Mouse (Mus musculus): ENCODE results near the gene Mfsd5.

Mfsd5 gene

DNA sequence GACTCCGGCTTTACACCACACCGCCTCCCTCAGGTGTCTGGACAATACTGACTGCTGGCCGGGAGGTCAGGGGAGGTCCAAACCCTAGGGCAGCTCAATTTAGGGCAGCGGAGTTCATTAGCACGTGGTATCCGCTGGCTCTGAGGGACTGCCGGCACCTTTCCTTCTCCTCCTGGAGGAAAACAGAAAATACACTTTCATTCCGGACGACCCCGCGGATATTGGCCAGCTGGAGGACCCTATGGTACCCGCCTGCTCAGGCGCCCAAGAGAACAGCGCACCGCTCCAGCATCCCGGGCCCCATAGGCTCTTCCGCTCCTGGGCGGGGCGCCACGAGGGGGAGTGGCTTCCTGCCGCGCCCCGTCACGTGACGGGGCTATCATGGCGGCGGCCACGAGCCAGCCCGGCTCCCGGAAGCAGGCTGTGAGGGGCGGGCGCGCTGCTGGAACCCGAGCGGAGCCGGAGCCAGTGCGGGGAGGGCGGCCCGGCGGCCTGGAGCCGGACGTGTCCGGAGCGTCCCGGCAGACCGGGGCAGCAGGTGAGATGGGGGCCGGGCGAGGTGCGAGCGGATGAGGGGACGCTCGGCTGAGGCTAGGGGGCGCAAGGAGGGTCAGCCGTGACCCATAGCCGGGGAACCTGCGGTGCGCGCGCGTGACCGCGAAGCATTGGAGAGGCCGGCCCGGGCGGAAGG lies at the start of gene Mfsd5:
Mfsd5 (plus strand) TSS at position 363 of the 691 bp plus-strand sequence.
- peak; percentile 94 for DNase-seq

DNA sequence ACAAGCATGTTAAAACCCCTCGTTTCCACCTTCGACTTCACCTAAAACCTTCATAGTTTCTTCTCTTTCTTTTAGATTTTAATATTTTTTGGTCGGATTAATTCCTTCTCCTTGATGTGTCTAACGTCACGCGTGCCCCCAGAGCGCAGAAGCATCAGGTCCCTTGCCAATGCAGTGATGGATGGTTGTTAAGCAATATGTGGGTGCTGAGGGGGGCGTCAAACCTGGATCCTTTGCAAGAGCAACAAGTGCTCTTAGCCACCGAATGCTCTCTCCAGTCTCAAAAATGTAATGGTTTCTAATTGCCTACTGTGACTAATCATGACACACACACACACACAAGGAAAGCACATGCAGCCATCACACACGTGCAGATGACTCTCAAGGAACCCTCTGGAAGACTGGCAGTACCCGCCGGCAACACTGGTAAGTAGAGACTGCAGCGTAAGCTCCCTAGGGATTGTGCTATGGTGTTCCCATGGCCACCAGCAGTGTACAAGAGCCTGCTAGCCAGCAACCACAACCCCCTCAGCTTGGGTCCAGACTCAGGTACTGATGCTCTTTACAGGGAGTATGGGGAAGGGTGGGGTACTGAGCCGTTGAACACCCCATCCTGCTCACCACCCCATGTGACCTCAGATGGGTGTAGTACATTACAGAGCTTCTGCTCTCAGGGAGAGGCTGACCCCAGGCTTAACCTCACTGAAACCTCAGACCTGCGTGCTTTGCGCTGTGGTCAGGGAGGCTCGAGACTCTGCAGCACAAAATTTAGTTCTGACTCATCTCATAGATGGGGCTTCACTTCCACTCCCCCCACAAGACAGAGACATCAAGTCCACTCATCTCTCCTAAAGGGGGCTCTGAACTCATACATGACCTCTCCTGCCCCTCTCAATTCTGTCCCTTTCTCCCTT lies 48.6 kb upstream of the Mfsd5 start:
- DNase-seq: no peak

DNA sequence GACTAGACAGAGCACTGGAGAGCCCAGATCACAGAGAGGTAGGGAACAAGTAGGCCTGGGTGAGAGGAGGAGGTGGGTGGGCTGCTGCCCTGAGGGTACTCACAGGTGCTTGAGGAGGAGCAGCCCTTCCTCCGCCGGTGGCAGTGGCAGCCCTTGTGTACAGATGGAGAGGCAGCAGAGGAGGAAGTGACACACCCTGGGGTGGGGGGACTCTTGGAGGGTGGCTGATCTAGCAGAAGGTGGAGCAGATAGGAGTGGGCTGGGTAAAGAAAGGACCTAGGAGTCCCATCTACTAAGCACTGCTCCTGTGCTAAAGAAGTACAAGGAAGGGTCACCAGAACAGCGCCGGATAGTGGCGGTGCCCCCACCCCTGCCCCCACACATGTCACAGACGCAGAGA lies 47.5 kb upstream of the Mfsd5 start, which contains the start of gene Itgb7:
Itgb7 (minus strand) TSS at position 197 of the 400 bp plus-strand sequence.
- no peak for DNase-seq

DNA sequence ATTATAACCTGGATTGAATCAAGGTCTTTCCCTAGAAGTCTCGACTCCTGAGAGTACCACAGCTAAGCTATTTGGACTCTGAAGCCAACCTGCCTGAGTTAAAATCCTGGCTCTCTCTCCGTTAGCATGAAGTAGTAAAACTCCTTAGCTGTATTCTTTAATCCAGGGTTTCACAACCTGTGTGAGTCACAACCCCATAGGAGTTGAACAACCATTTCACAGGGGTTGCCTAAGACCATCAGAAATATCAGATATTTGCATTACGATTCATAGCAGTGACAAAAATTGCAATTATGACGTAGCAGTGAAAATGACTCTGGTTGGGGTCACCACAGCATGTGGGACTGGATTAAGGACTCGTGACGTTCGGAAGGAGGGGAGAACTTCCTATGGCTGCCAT lies 46.5 kb upstream of the Mfsd5 start:
- no peak for DNase-seq

DNA sequence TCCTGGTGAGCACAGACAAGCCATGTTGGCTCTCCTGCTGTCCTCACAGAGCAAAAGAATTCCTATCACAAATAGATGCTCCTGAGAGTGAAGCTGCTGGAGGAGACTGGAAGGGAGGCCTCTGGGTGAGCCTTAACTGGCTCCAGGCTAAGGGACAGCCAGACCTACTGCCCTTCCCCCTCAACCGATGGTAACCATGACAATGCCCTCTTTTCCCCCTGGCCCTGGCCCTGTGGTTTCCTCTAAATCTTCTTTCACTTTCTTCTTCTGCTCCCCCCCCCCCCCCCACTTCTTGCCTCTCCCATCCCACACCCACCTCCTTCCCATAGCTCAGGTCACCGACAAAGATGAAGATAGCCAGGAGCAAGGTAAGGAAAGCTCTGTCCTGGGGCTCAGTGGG lies 45.4 kb upstream of the Mfsd5 start:
- DNase-seq: peak; percentile 53

DNA sequence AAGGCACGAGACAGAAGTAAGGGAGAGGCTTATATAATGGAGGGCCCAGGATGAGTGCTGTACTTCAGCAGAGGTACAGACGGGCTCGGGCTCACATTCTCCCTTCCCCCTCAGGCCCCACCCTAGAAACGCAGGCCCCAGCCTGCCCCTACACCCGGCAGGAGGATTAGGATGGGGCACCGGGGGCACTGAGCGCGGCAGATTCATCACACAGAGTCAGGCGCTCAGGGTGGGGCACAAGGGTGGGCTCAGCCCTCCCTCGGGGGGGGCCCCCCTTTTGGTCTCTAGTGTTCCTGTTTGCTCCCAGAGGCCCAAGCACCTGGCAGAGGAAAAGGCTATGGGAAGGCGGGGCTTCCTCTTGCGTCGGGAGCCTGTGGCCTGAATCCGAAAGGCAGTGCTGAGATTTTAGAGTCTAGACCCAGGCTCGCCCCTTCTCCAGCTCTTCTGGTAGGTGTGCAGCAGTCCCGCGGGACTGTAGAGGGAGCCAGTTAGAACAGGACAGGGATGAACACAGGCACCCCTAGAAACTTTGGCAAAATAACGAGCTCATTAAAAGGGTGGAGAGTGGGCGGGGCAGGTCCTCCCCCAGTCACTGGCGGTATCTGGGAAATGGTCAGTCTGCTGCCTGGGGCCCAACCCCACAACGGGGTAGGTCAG lies 43.8 kb upstream of the Mfsd5 start:
- peak; percentile 72 for DNase-seq

DNA sequence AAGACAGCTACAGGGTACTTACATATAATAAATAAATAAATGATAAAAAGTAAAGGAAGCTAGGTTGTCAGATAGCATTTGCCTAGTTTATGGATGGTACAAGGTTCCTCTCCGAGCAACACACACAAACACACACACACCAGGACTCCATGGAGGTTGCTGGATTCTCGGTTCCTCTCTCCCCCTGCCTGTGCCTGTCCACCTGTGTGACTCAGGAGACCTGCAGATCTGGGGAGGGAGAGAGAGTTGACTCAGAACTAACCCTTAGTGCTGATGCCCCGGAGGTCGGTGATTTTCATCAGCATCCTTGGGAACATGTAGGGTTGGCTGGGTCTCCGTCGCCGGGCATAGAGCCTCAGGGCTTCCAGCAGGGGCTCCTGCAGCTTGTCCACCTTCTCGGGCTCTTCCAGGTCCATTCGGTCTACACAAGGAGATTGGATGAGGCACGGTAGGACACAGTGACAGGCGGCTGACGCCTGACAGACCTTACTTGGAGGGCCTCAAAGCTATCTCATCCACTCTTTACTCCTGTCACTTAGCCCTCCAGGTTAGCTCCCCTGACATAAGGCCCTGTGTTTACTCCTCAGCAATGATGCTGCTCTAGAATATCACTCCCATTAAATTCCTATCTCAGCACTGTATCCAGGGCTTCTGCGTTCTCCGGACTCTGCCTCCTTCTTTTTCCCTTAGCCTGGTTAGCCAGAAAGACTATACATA lies 40.6 kb upstream of the Mfsd5 start:
- DNase-seq: no peak

DNA sequence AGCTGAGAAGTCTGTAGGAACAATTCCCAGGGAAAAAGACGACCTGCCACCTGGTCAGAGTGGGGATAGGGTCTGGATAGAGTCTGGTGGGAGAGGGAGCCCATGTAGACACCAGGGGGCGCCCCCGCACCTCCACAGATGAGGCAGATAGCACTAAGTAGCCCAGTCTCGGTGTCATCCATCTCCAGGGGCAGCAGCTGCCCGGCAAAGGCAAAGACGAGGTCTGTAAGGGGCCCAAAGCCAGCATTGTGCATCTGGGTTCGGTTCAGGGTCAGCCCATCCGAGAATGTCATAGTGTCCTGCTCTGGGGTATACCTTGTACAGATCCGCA lies 40.0 kb upstream of the Mfsd5 start:
- DNase-seq: peak; percentile 89

DNA sequence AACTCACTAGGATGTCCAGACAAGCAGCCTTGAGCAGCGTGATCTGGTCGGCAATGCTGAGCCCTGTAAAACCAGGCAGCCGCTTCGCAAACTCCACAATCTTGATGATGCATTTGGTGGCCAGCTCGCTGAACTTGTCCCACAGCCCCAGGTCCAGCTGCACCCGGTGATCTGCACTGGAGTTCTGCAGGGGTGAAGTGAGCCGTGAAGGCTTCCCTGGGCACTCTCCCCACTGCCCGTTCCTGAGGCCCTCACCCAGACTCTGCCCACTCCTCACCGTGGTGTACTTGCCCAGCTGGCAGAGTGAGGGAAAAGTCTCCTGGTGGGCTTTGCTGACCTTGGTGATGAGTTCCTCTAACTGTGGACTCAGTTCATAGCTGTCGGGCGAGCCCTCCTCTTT lies 39.4 kb upstream of the Mfsd5 start:
- DNase-seq: no peak

DNA sequence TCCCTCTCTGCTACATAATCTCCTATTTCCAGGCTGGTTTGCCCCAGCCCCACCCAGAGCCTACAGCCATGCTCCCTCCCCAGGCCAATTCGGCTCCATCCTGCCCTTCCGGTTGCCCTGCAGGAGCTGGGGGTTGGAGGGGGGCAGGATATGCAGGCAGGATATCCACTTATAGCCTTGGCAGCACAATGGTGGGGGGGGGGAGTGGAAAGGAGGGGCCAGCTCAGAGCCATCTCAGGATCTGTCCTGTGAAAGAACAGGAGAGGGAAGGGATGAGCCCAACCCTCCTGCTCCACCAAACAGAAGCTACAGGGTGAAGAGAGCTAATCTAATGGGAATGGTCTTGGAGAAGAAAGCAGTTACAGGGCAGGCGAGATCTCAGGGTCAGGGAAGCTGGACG lies 38.6 kb upstream of the Mfsd5 start:
- DNase-seq: no peak

DNA sequence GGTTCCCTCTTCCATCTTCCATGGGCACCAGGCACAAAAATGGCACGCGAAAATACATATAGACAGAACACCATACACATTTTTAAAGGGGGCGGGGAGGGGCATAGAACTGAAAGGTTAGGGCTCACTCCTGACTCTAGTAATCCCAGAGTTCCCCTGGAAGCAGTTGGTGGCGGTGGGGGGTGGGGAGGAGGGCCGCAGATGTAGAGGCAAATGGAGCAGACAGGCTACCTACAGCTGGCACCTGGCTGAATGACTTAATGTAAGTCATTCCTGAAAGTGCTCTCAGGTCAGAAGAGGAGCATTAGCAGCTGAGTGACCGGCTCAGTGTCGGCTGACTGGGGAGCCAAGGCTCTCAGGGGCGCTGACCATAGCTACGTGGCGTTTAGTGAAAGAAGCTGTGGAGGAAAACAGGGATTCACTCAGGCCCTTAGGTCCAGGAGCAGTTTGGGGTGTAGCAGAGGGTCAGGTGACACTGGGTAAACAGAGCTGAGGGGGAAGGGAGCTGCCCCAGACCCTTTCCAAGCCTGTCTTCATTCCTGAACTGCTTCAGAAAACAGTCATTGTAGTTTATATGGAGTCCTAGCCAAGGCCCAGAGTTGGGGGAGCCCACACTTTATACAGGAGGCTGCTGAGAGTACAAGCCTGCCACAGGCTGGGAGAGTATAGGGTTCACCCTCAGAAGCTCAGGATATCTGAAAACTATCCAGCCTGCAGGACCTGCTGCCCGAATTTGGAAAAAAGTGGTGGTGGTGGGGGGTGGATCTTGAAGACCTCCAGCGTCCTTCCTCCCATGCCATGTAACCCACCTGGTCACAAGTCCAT lies 36.6 kb upstream of the Mfsd5 start:
- DNase-seq: no peak

DNA sequence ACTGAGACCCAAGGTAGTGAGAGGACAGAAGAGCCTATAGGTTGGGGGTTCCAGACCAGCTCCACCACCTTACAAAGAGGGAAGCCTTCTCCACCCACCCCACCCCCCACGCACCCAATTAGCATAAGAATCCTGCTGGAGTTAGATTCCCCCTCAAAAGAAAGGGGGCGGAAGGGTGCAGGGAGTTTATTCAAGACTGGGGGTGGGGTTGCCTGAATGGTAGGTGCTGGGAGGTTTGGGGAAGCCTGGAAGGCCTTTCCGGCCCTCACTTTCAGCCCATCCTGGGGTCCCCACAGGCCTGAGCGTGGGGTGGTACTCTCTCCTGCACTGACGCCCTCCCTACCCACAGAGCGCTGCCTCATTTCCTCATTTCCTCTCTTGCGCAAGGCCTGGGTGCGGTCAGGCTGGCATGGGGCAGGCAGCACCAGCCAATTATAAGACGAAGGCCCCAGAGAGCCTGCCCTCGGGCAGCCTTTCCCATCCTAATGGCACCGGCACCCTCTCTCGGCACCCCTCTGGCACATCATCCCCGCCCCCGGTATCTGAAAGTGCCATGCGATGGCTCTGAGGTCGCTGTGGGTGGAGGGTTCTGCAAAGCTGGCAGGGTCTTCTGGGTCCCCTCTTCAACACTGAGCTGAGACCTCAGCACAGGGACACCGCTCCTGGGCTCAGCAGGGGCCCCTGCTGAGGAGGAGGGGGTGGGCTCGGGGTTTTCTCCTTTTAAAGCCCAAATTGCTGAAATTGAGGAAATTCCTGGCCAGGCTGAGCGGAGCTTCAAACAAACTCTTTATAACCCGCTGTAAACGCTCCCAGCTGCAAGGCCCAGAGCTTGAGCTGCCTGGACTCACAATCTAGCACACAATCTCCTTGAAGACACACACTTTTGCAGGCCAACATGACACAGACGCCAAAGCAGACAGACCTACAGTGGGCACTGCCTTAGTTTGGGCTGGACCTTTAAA lies 35.7 kb upstream of the Mfsd5 start:
- DNase-seq: no peak

DNA sequence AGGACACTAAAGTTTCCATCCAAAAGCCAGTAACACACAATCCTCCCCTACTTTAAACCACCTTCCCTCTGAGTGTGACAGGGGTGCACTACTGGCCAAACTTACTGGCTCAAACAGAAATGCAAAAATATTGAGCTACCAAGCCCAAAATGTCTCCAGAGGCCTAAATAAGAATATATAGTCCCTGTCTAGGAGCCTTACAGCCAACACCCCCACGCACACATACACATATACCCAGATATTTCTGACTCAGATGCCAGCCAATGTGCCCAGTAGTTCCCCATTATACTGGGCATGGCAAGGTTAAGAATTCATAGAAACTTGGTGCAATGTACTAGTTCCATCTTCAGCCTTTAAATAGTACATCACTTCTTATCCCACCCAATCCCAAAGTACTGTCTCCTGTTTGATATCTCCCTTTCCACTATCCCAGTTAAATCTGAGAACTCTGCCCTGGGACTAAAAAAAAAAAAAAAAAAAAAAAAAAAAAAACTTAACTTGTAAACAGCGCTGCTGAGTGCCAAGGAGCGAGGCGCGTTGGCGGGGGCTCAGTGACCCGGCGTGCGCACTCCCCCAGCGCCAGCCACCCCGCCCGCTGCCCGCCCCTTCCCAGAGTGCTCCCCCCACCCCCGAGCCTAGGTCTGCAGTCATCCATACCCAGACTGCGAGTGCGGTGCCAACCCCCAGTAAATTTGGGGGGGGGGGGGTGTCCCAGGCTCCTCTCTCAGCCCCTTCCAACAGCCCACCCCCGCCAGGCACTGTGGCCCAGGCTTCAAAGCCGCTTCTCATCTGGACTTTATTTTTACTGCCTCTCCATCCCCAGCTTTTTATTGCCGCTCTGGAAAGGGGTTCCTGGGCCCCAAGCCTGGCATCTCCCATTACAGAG lies 34.7 kb upstream of the Mfsd5 start:
- DNase-seq: no peak

DNA sequence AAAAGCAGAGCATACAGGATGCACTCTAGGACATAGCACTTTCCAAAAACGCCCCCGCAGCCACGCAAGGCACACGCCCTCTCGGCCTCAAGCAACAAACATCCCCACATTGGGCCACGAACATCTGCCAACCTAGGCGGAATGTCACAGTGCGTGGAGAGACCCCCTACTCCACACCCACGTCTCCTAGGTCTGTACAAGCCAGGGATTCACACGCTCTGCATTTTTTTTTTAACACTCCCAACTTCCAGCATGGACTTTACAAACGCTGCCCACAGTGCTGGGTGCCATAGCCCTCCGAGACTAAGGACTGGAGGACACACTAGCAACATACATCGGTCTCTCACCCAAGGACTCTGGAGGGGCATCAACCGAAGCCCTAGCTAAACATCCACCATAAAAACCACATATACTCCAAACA lies 33.8 kb upstream of the Mfsd5 start:
- no peak for DNase-seq

DNA sequence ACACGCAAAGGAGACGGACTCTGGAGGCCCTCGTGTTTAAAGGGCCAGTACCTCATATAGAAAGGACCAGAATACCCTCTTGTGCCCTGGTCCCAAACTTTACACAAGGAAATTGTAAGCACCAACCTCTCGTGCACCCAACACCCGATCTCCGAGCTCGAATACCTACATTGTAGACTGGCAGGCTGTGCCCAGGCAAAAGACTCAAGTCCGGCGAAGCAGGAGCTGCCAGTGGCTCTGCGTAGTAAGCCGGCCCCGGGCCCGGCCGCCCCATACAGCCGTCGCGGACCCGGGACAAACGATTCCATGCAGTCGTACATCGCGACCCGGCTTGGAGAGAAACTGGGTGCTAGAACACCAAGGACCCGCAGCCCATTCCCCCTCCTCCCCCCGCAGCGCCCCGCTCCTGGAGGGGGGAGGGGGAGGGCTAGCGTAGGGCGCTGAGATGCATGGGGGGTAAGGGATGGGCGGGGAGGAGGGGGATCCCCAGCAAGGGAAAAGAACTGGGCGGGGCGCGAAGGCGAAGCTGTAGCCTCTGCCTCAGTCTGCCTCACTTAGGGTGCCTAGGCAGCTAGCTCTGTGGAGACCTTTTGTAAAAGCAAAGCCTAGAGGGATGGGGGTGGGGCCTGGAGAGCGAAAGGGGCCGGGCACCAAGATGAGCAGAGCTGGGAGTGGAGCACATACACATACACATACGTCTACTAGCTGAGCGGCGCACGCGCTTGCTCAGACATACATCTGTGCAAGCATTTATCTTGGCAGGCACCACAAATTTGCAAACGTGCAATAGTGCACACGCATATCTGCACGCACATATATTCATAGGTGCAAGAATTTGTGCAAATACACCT lies 33.1 kb upstream of the Mfsd5 start:
- DNase-seq: peak; percentile 76

DNA sequence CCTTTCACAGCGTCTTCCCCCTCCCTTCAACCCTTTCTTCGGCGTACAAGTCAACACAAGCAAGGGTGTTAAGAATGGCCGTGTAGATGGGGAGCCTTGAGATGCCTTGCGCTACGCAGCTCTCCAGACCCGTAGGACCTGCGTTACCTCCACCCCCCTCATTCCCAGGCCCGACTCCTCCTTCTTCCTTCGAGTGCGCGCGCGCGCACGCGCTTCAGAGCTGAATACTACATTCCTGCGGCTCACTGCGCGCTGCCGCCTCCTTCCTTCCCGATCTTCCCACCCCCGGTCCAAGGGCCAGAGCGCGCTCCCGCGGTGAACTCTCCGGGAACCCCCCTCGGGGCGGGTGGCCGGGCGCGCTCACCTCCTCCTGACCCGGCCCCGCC lies 32.4 kb upstream of the Mfsd5 start:
- DNase-seq: peak; percentile 90

DNA sequence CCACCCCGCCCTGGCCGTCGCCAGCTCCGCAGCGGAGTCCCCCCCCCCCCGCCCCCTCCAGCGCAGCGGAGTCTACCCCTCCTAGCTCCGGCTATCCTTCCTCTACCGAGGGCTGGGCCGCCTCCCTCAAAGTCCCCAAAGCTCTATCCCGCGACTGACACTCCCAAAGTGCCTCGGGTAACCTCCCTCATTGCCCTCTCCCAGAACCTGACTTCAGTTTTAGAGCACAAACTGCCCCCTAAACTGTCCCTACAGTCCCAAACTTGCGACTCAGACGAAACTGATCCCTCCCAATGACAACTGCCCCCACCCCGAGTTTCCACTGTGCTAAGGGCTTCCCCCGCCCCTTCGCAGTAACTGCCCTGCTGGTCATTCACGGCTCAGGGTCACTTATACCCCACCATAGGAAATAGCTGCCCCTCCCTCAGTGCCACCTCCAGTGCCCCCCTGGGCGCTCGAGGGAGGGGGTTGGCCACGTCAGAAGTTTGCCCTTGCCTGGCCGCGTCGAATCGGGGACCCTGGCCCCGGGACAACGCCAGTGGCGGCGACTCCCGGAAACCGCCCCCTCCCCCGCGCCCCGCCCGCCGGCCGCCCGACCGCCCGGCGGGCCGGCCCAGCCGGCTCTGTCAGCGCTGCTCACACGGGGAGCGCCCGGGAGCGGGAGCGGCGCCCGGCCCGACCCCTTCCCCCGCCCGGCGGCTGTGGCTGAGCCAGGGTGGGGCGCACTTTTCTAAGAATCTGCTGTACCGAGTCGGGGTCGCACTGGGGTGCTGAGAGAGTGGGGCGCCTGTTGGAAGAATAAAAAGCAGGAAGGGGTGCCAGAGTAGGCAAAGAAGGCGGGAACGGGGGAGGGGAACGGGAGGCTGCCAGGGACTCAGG lies 31.8 kb upstream of the Mfsd5 start:
- DNase-seq: peak; percentile 68
